Mouse (Mus musculus) monocyte, adult 59 days (primary cell): ENCODE results near the gene Fgf14. TPM values are rescaled to one million over a fixed set of nuclear protein-coding genes. Genes with fewer than 3 reads are reported as not detected.

Experiments
- total RNA-seq, 2 experiments: library from RNA; stranded (reverse); gene quantifications; one replicate each; pipeline ENCODE4 v1.2.4; 2023

Fgf14 gene
- total RNA-seq: not detected

DNA sequence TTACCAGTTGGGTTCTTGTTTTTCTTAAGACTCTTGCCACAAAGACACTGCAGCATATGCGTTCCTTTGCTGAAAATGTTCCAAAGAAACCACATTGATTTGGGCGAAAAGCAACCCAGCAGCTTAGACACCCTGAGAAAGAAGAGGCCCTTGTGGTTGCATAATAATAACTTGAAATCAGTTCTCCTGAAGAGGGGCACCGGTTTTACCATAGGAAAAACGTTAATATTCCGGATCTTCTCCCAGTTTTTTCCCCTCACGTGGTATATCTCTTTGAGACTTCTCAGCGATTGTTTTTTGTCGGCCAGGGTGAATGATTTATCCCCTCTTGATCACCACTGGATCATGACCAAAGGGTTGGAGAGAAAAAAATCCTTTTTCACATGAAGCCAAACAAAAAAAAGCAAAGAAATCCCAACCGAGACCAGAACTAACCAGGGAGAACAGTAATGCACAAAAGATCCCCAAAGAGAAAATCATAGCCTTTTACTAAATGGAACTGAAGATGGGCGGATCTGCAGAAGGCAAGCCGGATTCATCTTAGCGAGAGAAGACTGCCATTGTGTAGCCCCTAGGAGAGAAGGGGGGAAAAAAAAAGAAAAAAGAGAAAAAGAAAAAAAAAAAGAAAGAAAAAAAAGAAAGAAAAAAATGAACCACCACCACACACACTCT, at the start of gene Fgf14:
Gene Fgf14, minus strand, starts transcription at position 622 of the 672 bp plus-strand sequence.

